Mouse (Mus musculus): ENCODE data around the gene Neurog3.

DNA sequence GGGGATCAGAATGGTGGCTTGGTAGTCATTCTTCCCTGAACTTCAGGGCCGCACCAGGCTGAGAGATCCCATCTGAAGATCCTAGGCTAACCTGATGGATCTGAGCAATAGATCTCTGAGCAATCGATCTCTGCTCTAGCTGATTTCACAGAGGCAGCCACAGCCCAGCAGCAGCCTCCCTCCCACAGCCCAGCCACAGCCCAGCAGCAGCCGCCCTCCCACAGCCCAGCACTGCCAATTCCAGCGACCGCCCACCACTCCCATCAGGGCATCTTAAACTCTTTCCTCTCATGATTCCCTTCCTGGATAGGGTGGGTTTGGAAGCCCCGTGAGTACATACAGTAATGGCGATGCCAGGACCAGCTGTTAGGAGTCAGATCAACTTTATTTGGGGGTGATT, 43.8 kb upstream of the Neurog3 start:
- TF ChIP-seq CTCF (IDR thresholded peaks at IDR 0.05; ENCODE audit: low read depth) = no peak
- no peak for TF ChIP-seq EP300 (IDR thresholded peaks at IDR 0.05; ENCODE audit: low read depth)
